Mouse (Mus musculus) heart, adult 2 months (tissue): Measurements from ENCODE around the gene Nfkbil1.

Experiments used
- CTCF ChIP-seq: fragments of 200-600 bp; IDR thresholded peaks from 2 replicates; pipeline ENCODE4 v1.8.1; 2022; ENCODE audit warnings: antibody characterized with exemption, mild to moderate bottlenecking, moderate library complexity
- EP300 ChIP-seq: fragments of 200-500 bp; IDR thresholded peaks from 2 replicates; pipeline ENCODE4 v1.6.1; 2011; ENCODE audit warnings: low read depth, low read length, control low read depth; ENCODE audit not compliant: insufficient read depth

DNA sequence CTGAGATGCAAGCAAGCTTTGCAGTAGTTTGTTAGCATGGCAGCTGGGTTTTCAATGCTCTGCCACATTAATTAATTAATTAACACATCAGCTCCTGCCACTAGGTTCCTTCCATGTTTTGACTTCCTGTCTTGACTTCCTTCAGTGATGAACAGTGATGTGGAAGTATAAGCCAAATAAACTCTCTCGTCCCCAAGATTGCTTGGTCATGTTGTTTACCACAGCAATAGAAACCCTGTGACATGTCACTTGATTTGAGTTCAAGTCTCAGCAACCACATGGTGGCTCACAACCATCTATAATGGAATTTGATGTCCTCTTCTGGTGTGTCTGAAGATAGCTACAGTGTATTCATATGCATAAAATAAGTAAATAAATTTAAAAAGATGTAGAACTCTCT lies 21.8 kb upstream of the Nfkbil1 start:
- TF ChIP-seq CTCF: no peak
- TF ChIP-seq EP300: no peak
